Mouse (Mus musculus): ENCODE measurements around the gene Slc12a3. TPM values are rescaled to one million over a fixed set of nuclear protein-coding genes. Genes with fewer than 3 reads are reported as not detected.
A peak's percentile ranks its signal among the peaks of the same experiment; 100 is the strongest.

The Slc12a3 gene
- polyA plus RNA-seq, 1 experiment from 2014 or later: not detected

- Histone ChIP-seq H3K27me3 (replicated peaks; ENCODE audit: control insufficient read depth, insufficient read depth, low read length) (no peaks in the 10 kb centered on the region), H3K4me3 (ENCODE audit: low read depth, low read length) (no peak overlapping the region), H3K4me2 (ENCODE audit: low read length) (no peak overlapping the region), H3K4me1 (ENCODE audit: control insufficient read depth, insufficient read depth, low read length) (no peaks in the 10 kb centered on the region), H3K9ac (ENCODE audit: low read length) (no peak overlapping the region), H3K27ac (ENCODE audit: low read depth, low read length) (no peak overlapping the region), H3K36me3 (ENCODE audit: control insufficient read depth, insufficient read depth, low read length) (no peaks in the 10 kb centered on the region), H3K9me3 (replicated peaks; ENCODE audit: control insufficient read depth, low read length) (no peaks in the 10 kb centered on the region)
- 92% methylated on average over 10 of the region's 10 CpGs for WGBS
- no peak for DNase-seq (ENCODE audit: low spot score)
- ATAC-seq: no peak
Measured at GRCm38 (mm10) chr8:94342691-94343090, 13.7 kb downstream of the Slc12a3 start.

DNA sequence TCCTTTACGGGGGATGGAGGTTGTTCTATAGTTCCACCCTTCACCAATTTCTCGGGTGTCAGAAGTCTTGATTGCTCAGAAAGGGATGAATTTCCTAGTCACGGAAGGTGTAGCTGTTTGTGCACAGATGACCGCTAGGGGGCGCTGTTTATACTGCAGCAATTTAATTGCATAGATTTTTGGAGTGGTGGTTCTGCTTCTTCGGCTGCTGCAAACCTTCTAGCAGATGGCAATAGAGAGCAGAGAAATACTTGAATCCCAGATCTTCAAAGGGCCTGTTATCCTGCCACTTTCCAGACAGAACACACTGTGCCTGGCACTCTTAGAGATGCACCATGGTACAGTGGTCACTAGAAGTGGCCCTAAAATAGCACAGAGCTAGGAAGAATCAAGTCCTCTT is 14.3 kb downstream of the Slc12a3 start:
- no peak for ATAC-seq
- H3K4me3 ChIP-seq (ENCODE audit: low read depth, low read length): no peak overlapping the region
- DNase-seq (ENCODE audit: low spot score): peak; percentile 82
- H3K4me1 ChIP-seq (ENCODE audit: control insufficient read depth, insufficient read depth, low read length): no peaks in the 10 kb centered on the region
- WGBS: 13% methylated on average over 6 of the region's 6 CpGs
- H3K4me2 ChIP-seq (ENCODE audit: low read length): no peak overlapping the region
- no peaks in the 10 kb centered on the region for H3K27me3 ChIP-seq (replicated peaks; ENCODE audit: control insufficient read depth, insufficient read depth, low read length)
- H3K36me3 ChIP-seq (ENCODE audit: control insufficient read depth, insufficient read depth, low read length): no peaks in the 10 kb centered on the region
- no peaks in the 10 kb centered on the region for H3K9me3 ChIP-seq (replicated peaks; ENCODE audit: control insufficient read depth, low read length)
- H3K9ac ChIP-seq (ENCODE audit: low read length): no peak overlapping the region
- no peak overlapping the region for H3K27ac ChIP-seq (ENCODE audit: low read depth, low read length)

GRCm38 (mm10) chr8:94343778-94344320 is 14.8 kb downstream of the Slc12a3 start:
- Histone ChIP-seq H3K27ac (ENCODE audit: low read depth, low read length) (no peak overlapping the region), H3K4me2 (ENCODE audit: low read length) (no peak overlapping the region), H3K4me3 (ENCODE audit: low read depth, low read length) (no peak overlapping the region), H3K27me3 (replicated peaks; ENCODE audit: control insufficient read depth, insufficient read depth, low read length) (no peaks in the 10 kb centered on the region), H3K9ac (ENCODE audit: low read length) (no peak overlapping the region), H3K36me3 (ENCODE audit: control insufficient read depth, insufficient read depth, low read length) (no peaks in the 10 kb centered on the region), H3K4me1 (ENCODE audit: control insufficient read depth, insufficient read depth, low read length) (no peaks in the 10 kb centered on the region), H3K9me3 (replicated peaks; ENCODE audit: control insufficient read depth, low read length) (no peaks in the 10 kb centered on the region)
- ATAC-seq (no peak), DNase-seq (ENCODE audit: low spot score) (no peak)
- 86% methylated on average over 11 of the region's 11 CpGs for WGBS

- WGBS: 88% methylated on average over 4 of the region's 4 CpGs
- no peaks in the 10 kb centered on the region for H3K36me3 ChIP-seq (ENCODE audit: control insufficient read depth, insufficient read depth, low read length)
- H3K4me2 ChIP-seq (ENCODE audit: low read length): no peak overlapping the region
- H3K9me3 ChIP-seq (replicated peaks; ENCODE audit: control insufficient read depth, low read length): no peaks in the 10 kb centered on the region
- DNase-seq (ENCODE audit: low spot score): no peak
- H3K4me3 ChIP-seq (ENCODE audit: low read depth, low read length): no peak overlapping the region
- no peaks in the 10 kb centered on the region for H3K4me1 ChIP-seq (ENCODE audit: control insufficient read depth, insufficient read depth, low read length)
- ATAC-seq: no peak
- no peaks in the 10 kb centered on the region for H3K27me3 ChIP-seq (replicated peaks; ENCODE audit: control insufficient read depth, insufficient read depth, low read length)
- no peak overlapping the region for H3K9ac ChIP-seq (ENCODE audit: low read length)
- H3K27ac ChIP-seq (ENCODE audit: low read depth, low read length): no peak overlapping the region
Measured at GRCm38 (mm10) chr8:94345657-94346056, 16.7 kb downstream of the Slc12a3 start.

DNA sequence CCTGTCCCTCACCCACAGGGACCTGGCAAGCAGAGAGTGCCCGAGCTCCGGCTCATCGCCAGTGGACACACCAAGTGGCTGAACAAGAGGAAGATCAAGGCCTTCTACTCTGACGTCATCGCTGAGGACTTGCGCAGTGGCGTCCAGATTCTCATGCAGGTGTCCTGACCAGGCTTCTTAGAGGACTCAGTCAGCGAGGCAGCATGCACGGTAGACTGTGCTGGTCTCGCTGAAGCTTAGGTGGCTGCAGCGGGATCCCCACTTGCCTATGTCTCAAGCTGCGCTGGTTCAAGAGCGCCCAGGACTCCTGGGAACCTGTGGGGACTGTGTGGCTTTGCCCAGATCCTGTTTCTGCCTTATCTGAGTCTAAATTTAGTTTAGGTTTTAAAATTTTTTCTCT is 17.3 kb downstream of the Slc12a3 start:
- no peak for DNase-seq (ENCODE audit: low spot score)
- Histone ChIP-seq H3K9me3 (replicated peaks; ENCODE audit: control insufficient read depth, low read length) (no peaks in the 10 kb centered on the region), H3K4me3 (ENCODE audit: low read depth, low read length) (no peak overlapping the region), H3K27me3 (replicated peaks; ENCODE audit: control insufficient read depth, insufficient read depth, low read length) (no peaks in the 10 kb centered on the region), H3K27ac (ENCODE audit: low read depth, low read length) (no peak overlapping the region), H3K4me2 (ENCODE audit: low read length) (no peak overlapping the region), H3K4me1 (ENCODE audit: control insufficient read depth, insufficient read depth, low read length) (no peaks in the 10 kb centered on the region), H3K36me3 (ENCODE audit: control insufficient read depth, insufficient read depth, low read length) (no peaks in the 10 kb centered on the region), H3K9ac (ENCODE audit: low read length) (no peak overlapping the region)
- no peak for ATAC-seq
- WGBS: 93% methylated on average over 13 of the region's 13 CpGs

DNA sequence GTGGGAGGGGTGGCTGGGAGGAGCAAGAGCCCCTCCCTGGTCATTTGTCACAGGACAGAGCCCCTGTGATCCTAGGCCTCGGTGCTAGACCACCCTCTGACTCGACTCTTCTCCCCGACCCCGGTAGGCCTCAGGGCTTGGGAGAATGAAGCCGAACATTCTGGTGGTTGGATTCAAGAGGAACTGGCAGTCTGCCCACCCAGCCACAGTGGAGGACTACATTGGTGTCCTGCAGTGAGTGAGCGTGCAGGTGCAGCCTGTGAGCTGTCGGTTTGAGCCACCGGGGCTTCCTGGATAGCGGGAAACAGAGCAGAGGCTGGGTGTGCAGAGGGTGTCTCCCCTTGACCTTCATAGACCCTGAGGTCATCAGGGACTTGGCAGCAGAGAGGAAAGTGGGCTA is 19.4 kb downstream of the Slc12a3 start:
- DNase-seq (ENCODE audit: low spot score) (no peak), ATAC-seq (no peak)
- Histone ChIP-seq H3K4me3 (ENCODE audit: low read depth, low read length) (no peak overlapping the region), H3K27me3 (replicated peaks; ENCODE audit: control insufficient read depth, insufficient read depth, low read length) (no peaks in the 10 kb centered on the region), H3K27ac (ENCODE audit: low read depth, low read length) (no peak overlapping the region), H3K9ac (ENCODE audit: low read length) (no peak overlapping the region), H3K4me2 (ENCODE audit: low read length) (no peak overlapping the region), H3K36me3 (ENCODE audit: control insufficient read depth, insufficient read depth, low read length) (no peaks in the 10 kb centered on the region), H3K4me1 (ENCODE audit: control insufficient read depth, insufficient read depth, low read length) (no peaks in the 10 kb centered on the region), H3K9me3 (replicated peaks; ENCODE audit: control insufficient read depth, low read length) (no peaks in the 10 kb centered on the region)
- 80% methylated on average over 9 of the region's 9 CpGs for WGBS

- ATAC-seq (no peak), DNase-seq (ENCODE audit: low spot score) (no peak)
- H3K36me3 ChIP-seq (ENCODE audit: control insufficient read depth, insufficient read depth, low read length): no peaks in the 10 kb centered on the region
- no peak overlapping the region for H3K27ac ChIP-seq (ENCODE audit: low read depth, low read length)
- no peaks in the 10 kb centered on the region for H3K27me3 ChIP-seq (replicated peaks; ENCODE audit: control insufficient read depth, insufficient read depth, low read length)
- H3K4me2 ChIP-seq (ENCODE audit: low read length): no peak overlapping the region
- no peaks in the 10 kb centered on the region for H3K4me1 ChIP-seq (ENCODE audit: control insufficient read depth, insufficient read depth, low read length)
- no peak overlapping the region for H3K4me3 ChIP-seq (ENCODE audit: low read depth, low read length)
- WGBS: 89% methylated on average over 7 of the region's 7 CpGs
- no peak overlapping the region for H3K9ac ChIP-seq (ENCODE audit: low read length)
- no peaks in the 10 kb centered on the region for H3K9me3 ChIP-seq (replicated peaks; ENCODE audit: control insufficient read depth, low read length)
Measured at GRCm38 (mm10) chr8:94354069-94354531, 25.1 kb downstream of the Slc12a3 start.

DNA sequence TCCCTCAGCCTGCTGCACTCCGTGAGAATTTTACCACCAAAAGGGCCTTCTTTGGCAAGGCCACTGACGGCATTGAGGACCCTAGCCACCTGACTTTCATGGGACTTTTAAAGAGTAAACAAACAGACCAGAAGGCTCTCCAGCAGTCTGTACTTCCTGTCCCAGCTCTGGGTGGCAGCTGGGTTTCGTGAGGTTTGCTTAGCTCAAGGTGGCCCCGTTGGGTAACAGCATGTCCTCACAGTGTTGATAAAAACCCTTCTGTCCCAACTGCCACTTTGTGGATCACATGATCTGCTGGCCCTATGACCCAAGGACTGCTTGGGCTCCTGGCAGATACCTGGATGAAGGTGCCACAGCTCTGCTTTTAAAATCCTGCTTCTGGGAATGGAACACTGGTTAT is 25.6 kb downstream of the Slc12a3 start:
- ATAC-seq (no peak), DNase-seq (ENCODE audit: low spot score) (no peak)
- Histone ChIP-seq H3K9me3 (replicated peaks; ENCODE audit: control insufficient read depth, low read length) (no peaks in the 10 kb centered on the region), H3K4me2 (ENCODE audit: low read length) (no peak overlapping the region), H3K27me3 (replicated peaks; ENCODE audit: control insufficient read depth, insufficient read depth, low read length) (no peaks in the 10 kb centered on the region), H3K27ac (ENCODE audit: low read depth, low read length) (no peak overlapping the region), H3K4me1 (ENCODE audit: control insufficient read depth, insufficient read depth, low read length) (no peaks in the 10 kb centered on the region), H3K9ac (ENCODE audit: low read length) (no peak overlapping the region), H3K36me3 (ENCODE audit: control insufficient read depth, insufficient read depth, low read length) (no peaks in the 10 kb centered on the region), H3K4me3 (ENCODE audit: low read depth, low read length) (no peak overlapping the region)
- 88% methylated on average over 4 of the region's 4 CpGs for WGBS

GRCm38 (mm10) chr8:94357220-94357619 is 28.2 kb downstream of the Slc12a3 start:
- no peaks in the 10 kb centered on the region for H3K27me3 ChIP-seq (replicated peaks; ENCODE audit: control insufficient read depth, insufficient read depth, low read length)
- no peaks in the 10 kb centered on the region for H3K36me3 ChIP-seq (ENCODE audit: control insufficient read depth, insufficient read depth, low read length)
- H3K9me3 ChIP-seq (replicated peaks; ENCODE audit: control insufficient read depth, low read length): no peaks in the 10 kb centered on the region
- H3K4me1 ChIP-seq (ENCODE audit: control insufficient read depth, insufficient read depth, low read length): no peaks in the 10 kb centered on the region
- DNase-seq (ENCODE audit: low spot score) (no peak), ATAC-seq (no peak)
- WGBS: 88% methylated on average over 6 of the region's 6 CpGs
- no peak overlapping the region for H3K9ac ChIP-seq (ENCODE audit: low read length)
- H3K4me3 ChIP-seq (ENCODE audit: low read depth, low read length): no peak overlapping the region
- H3K4me2 ChIP-seq (ENCODE audit: low read length): no peak overlapping the region
- H3K27ac ChIP-seq (ENCODE audit: low read depth, low read length): no peak overlapping the region

All from forebrain, embryonic 14.5 days (tissue).